Mouse (Mus musculus) lung, postnatal 0 days (tissue): Measurements from ENCODE around the gene Pnpo.

ENCODE experiments used
- CTCF ChIP-seq: IDR thresholded peaks from 2 replicates; pipeline ENCODE4 v1.5.1; 2016; ENCODE audit warnings: antibody characterized with exemption, mild to moderate bottlenecking
- EP300 ChIP-seq: IDR thresholded peaks from 2 replicates; pipeline ENCODE4 v1.6.1; 2016; ENCODE audit warnings: antibody characterized with exemption, mild to moderate bottlenecking, control low read depth

- no peak for TF ChIP-seq CTCF
- TF ChIP-seq EP300 = no peak
Observed at GRCm38 (mm10) chr11:96984903-96985302, 41.1 kb upstream of the Pnpo start.
